Mouse (Mus musculus) gastrocnemius, adult 8-10 months (tissue): ENCODE measurements around the gene Anxa2. TPM values are rescaled to one million over a fixed set of nuclear protein-coding genes. Genes with fewer than 3 reads are reported as not detected.

Source experiments
- DNase-seq, 2 experiments: peaks; one replicate each; pipeline ENCODE4 v3.0.0; 2022; ENCODE audit warnings: low spot score in 2 of 2
- microRNA-seq: library from miRNA; unstranded; fragments of <30 nt; microRNA quantifications from one replicate; pipeline ENCODE4 v1.2.0, GENCODE M21; 2022
- total RNA-seq, 4 experiments: library from RNA; stranded (reverse); gene quantifications; 2 replicates each; pipeline ENCODE4 v1.2.4; 2022

The Anxa2 gene
- total RNA-seq, 4 experiments from 2014 or later = 17.3 to 34.2 (median 28.0) TPM

DNA sequence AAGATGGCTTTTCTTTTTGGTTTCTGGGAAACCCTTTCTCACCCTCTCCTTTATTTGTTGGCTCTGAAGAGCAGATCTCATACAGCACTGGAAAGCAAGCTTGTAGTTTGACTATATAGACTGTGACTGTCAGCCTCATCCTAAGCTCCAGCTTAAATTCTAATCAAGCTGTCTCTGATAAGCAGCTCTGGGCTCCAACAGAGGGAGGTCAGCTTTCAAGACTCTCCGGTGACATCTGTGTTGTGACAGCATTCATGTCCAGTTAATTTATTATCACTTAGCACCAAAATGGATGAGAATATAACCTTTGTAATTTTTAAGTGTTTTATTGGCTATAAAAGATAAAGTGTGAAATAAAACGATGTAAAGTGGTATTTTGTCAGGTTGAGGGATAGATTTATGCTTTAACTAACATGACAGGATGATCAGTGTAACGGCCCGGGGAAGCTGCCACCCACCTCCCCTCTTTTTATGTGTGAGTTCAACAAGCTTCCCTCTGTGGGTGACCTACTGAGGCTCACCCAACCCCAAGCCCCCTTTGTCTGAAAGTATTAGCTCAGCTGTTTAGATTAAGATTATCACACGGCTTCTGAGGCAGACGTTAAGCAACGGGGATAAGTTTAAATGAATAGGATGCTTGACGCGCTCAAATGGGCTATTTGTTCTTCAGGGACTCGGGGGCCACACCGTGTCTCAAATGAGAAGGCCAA, 58.6 kb downstream of the Anxa2 start:
- no peak for DNase-seq

DNA sequence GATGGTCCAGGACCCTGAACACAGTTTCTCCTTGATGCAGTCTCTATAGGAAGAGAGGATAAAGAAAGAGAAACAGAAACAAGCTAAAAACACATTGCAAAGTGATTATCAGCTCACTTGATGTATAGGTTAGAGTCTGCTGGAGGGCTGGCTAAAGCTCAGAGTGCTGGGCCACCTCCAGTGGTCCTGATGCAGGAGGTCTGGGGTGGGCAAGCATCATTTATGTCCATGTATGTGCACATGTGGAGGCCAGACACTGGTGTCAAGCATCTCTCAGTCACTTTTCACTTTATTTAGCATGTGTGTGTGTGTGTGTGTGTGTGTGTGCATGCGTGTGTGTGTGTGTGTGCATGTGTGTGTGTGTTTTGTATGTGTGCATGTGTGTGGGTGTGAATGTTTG, 59.3 kb downstream of the Anxa2 start:
- DNase-seq = no peak

DNA sequence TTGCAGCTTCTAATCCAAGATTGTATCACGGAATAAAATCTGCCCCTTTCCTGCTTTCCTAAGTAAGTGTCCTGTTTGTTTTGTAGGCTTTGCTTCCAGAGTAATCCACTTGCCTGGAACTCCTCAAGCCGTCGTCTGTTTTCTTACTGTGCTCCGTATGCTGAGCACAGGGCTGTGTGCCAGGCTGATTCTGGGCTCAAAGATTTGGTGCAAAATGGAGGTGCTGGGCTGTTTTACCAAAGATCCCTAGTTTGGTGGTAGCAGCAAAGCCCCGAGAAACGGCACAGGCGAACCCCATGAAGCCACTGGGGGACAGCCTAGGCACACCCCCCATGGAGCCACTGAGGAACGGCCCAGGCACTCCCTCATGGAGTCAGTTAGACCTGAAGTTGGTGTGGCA, 60.8 kb downstream of the Anxa2 start:
- DNase-seq = no peak

DNA sequence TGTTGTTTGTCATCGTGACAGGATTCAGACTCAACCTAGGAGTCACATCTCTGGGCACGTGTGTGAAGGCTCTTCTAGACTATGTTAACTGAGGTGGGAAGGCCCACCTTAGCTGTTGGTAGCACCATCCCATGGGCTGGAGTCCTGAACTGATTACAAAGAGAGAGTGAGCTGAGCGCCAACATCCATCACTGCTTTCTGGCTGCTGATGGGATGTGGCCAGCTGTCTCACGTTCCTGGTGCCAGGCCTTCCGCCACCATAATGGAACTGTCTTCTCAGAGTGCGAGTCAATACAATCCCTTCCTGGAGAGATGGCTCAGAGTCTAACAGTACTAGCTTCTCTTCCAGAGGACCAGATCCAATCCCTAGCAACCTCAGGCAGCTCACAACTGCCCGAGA, 62.0 kb downstream of the Anxa2 start:
- DNase-seq = no peak

DNA sequence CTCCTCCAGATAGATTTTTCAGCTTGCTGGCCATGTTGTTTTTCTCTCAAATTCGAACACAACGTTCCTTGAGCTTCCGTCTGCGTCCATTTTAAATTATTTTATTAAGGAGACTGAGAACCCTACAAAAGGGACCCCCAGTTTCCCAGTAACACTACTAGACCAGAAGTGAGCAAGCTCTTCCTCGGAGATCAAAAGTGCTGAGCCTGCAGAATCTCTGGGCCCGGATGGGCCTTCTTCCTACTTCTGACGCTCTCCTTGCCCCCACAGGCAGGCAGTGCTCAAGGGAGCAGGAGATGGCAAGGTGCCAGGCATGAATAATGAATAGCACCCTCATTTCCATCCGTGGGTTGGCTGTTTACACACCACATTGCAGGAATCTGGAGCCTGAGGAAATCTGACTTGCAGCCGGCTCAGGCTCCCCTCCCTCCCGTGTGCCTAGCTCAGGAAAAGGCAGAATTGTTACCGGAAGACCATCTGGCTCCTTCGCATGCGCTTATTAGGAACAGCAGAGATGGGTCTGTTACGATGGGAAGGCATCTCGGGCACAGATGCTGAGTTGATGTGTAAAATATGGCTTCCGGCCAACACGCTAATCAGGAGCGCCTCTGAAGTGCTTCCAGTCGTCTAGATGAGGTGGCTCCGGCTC, 64.1 kb downstream of the Anxa2 start:
- no peak for DNase-seq

Small RNAs within 50 kb of the gene (microRNA-seq; reads per million reads assigned to microRNA genes)
- gene Mir3109 = not detected

Other genes starting within 250 kb of the Anxa2 start
- gene Ice2, start 55.7 kb upstream of the Anxa2 start, total RNA-seq = 1 to 10 TPM; 3.7 to 5.1 (median 3.9) TPM